Mouse (Mus musculus) neural tube, embryonic 13.5 days (tissue): Measurements from ENCODE around the gene Cphx3. TPM values are rescaled to one million over a fixed set of nuclear protein-coding genes. Genes with fewer than 3 reads are reported as not detected.
A peak's percentile ranks its signal among the peaks of the same experiment; 100 is the strongest.
"Not testable (repeated sequence)": the region's sequence is repeated elsewhere in the genome, so short reads cannot be mapped to it uniquely, and the experiment has no call there.

Source experiments
- ATAC-seq: fragments of 200-750 bp; cut with Nextera tagmentation; 2 replicates; pipeline ENCODE4 v1.8.0; 2017; ENCODE audit warnings: low read depth, mild to moderate bottlenecking, moderate TSS enrichment, moderate library complexity
- H3K27ac ChIP-seq: fragments of 300-500 bp; sonication (generic); replicated peaks from 2 replicates; pipeline ENCODE4 v1.5.1; 2015; ENCODE audit warnings: moderate library complexity, mild to moderate bottlenecking, inconsistent platforms
- H3K27me3 ChIP-seq: fragments of 300-500 bp; sonication (generic); 2 replicates; pipeline ENCODE4 v1.6.1; 2015; ENCODE audit warnings: mild to moderate bottlenecking, inconsistent platforms
- H3K36me3 ChIP-seq: fragments of 300-500 bp; sonication (generic); 2 replicates; pipeline ENCODE4 v1.6.1; 2015; ENCODE audit warnings: mild to moderate bottlenecking, inconsistent platforms
- H3K4me1 ChIP-seq: fragments of 300-500 bp; sonication (generic); replicated peaks from 2 replicates; pipeline ENCODE4 v1.6.1; 2015; ENCODE audit warnings: inconsistent platforms
- H3K4me2 ChIP-seq: fragments of 300-500 bp; sonication (generic); 2 replicates; pipeline ENCODE4 v1.6.1; 2015; ENCODE audit warnings: inconsistent platforms, mild to moderate bottlenecking, moderate library complexity
- H3K4me3 ChIP-seq: fragments of 300-500 bp; sonication (generic); 2 replicates; pipeline ENCODE4 v1.5.1; 2015; ENCODE audit warnings: mild to moderate bottlenecking, inconsistent platforms
- H3K9ac ChIP-seq: fragments of 300-500 bp; sonication (generic); 2 replicates; pipeline ENCODE4 v1.6.1; 2015; ENCODE audit warnings: moderate library complexity, mild to moderate bottlenecking, inconsistent platforms
- H3K9me3 ChIP-seq: fragments of 300-500 bp; sonication (generic); 2 replicates; pipeline ENCODE4 v1.6.1; 2016; ENCODE audit warnings: inconsistent platforms
- WGBS: fragments of 180-500 bp; shearing (Covaris S2); methylation state at CpG from one replicate; pipeline ENCODE4 v1.1.7; 2015; 5-methylcytosine and 5-hydroxymethylcytosine counted together
- polyA plus RNA-seq: library from polyadenylated mRNA; unstranded; fragments of >200 nt; fragmentation: Nextera tagmentation; extraction: Ambion mirVana; gene quantifications from 2 replicates; pipeline ENCODE4 v1.2.1, GENCODE M21; 2015

Gene Cphx3
- polyA plus RNA-seq, 1 experiment from 2014 or later: not detected

DNA sequence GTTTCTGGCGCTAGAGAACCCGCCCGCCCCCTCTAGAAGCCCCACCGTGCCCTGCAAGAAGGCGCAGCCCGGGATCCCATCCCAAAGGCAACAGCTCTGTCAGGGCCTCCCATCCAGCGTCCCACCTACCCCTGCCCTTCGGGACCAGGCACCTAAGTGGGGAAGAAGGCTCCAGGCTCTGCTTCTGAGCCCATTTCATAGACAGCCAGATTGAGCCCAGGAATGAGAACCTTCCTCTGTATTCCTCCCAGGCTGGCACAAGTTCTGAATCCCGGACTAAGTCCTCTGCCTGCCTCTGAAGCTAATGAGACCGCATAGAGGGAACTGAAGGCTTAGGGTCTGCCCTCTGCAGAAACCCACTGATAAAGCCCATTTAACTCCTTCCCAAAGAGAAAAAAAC lies 100.3 kb downstream of the Cphx3 start, which contains the start of gene Plac9b:
TSS of gene Plac9b (minus strand) at position 101 of the 400 bp plus-strand sequence.
- not testable (repeated sequence) for H3K36me3 ChIP-seq, H3K4me2 ChIP-seq, H3K4me1 ChIP-seq, ATAC-seq, H3K27ac ChIP-seq, H3K4me3 ChIP-seq, H3K27me3 ChIP-seq, H3K9me3 ChIP-seq, H3K9ac ChIP-seq
- no CpG with 5 or more reads among the region's 10 CpGs for WGBS

DNA sequence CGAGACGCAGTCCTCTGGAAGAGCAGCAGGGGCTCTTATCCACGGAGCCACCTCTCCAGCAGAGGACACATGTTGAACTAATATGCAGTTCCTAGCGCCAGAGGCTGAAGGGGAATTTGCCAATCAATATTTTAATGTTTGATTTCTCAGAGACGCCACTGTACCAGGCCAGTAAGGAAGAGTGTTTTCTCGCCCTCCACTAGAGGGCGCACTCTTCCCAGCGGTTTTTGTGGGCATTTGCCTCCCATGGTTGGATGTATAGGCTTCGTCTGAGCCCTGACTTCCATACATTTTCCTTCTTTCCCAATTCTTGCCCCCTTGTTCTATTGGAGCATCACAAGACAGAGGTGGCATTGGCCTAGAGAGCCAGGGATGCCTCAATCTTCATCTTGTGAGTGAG lies 104.5 kb downstream of the Cphx3 start:
- H3K9me3 ChIP-seq, H3K4me2 ChIP-seq, H3K9ac ChIP-seq, ATAC-seq, H3K4me3 ChIP-seq, H3K27ac ChIP-seq, H3K4me1 ChIP-seq, H3K27me3 ChIP-seq, H3K36me3 ChIP-seq: not testable (repeated sequence)
- whole genome bisulfite sequencing: no CpG with 5 or more reads among the region's 9 CpGs

DNA sequence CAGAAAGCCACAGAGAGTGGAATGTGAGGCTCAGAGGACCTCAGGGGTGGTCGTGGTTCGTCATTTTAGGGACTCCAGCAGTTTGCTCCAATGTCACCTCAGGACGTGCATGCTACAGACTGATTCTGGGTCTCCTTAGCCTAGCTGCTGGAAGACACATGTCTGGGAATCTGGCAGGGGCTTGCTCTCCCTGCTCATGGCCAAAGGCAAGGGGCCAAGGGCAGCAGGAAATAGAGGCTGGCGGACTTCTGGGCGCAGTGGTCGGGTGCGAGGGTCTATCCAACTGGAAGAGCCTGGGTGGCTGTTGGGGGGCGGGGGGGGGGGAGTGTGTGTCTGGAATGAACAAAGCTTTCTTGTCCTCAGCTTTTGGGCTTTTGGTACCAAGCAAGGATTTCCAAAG lies 106.3 kb downstream of the Cphx3 start:
- not testable (repeated sequence) for H3K27me3 ChIP-seq, H3K4me2 ChIP-seq, H3K4me1 ChIP-seq, H3K9ac ChIP-seq, H3K27ac ChIP-seq, H3K4me3 ChIP-seq, H3K9me3 ChIP-seq, ATAC-seq, H3K36me3 ChIP-seq
- WGBS: no CpG with 5 or more reads among the region's 8 CpGs

DNA sequence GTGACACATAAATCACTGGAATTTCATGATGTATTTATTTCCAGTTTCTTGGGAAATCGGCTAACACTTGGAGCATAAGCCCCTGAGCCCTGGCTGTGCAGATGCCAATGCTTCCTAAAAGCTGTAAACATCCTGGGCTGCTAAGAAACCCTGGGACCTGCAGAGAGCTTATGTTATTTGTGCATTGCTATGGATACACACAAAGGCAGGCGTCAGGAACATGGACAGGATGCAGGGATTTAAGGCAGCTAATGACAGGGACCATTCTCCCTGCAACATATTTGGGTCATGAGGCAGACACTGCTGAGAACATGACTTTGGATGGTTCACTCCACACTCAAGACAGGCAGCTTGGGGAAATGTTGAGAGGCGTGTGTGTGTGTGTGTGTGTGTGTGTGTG lies 115.8 kb downstream of the Cphx3 start:
- H3K9me3 ChIP-seq, H3K4me2 ChIP-seq, H3K4me1 ChIP-seq, H3K9ac ChIP-seq, H3K36me3 ChIP-seq, H3K27ac ChIP-seq, H3K4me3 ChIP-seq, ATAC-seq, H3K27me3 ChIP-seq: not testable (repeated sequence)
- WGBS: no CpG with 5 or more reads among the region's 3 CpGs

DNA sequence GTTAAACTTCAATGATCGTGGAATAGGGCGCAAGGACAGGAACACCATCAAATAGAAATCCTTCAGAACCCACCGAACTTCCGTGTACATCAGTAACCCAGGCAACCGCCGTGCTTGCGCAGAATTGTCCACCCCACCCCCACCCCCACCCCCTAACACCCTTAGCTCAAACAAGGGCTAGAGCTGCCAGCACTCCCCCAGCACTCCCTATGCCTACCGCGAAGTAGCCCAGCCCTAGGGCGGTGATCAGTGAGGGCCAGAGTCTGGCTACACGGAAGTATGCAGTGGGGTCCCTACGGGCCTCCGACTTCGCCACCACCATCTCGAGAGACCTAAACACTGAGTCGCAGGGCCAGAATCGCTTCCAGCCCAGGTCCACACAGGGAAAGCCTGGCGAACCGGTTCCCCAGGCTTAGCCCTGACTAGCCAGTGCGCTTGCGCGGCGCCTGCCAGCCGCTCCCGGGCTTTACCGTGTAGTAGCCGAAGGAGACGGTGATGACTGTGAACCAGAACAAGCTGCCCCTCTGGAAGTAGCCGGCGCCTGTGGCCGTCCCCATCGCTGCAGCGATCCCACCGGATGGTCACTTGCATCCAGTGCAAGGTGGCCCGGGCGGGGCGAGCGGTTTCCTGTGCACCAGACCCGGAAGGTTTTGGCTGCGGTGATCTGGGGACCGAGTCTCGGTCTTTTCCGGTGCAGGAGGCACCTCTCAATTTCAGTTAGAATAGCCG lies 124.3 kb downstream of the Cphx3 start:
- H3K9me3 ChIP-seq, H3K36me3 ChIP-seq, H3K27ac ChIP-seq, H3K4me2 ChIP-seq, H3K4me3 ChIP-seq, H3K27me3 ChIP-seq, H3K9ac ChIP-seq, H3K4me1 ChIP-seq: not testable (repeated sequence)
- peak; percentile 93 for ATAC-seq
- WGBS: no CpG with 5 or more reads among the region's 44 CpGs

DNA sequence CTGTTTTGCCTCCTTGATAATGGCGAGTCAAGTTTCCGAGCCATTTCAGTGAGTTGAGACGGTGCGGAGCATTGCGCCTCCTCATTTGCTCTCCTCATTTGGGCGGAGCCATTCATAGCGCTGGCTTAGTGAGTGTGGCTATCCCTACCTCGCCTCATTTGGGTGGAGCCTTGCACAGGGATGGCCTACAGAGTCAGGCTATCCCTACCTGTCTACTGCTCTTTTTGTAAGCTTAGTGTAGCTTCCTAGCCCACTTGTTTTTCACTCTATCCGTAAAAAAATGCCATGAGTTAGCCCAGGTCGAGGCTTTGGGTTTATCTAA lies 124.8 kb downstream of the Cphx3 start, which contains the start of gene Tmem254b:
TSS of gene Tmem254b (minus strand) at position 116 of the 322 bp plus-strand sequence.
- not testable (repeated sequence) for H3K27me3 ChIP-seq, H3K4me2 ChIP-seq, H3K27ac ChIP-seq, H3K9me3 ChIP-seq, H3K36me3 ChIP-seq, H3K4me1 ChIP-seq, H3K4me3 ChIP-seq, H3K9ac ChIP-seq
- no CpG with 5 or more reads among the region's 10 CpGs for WGBS
- ATAC-seq: peak; percentile 92

DNA sequence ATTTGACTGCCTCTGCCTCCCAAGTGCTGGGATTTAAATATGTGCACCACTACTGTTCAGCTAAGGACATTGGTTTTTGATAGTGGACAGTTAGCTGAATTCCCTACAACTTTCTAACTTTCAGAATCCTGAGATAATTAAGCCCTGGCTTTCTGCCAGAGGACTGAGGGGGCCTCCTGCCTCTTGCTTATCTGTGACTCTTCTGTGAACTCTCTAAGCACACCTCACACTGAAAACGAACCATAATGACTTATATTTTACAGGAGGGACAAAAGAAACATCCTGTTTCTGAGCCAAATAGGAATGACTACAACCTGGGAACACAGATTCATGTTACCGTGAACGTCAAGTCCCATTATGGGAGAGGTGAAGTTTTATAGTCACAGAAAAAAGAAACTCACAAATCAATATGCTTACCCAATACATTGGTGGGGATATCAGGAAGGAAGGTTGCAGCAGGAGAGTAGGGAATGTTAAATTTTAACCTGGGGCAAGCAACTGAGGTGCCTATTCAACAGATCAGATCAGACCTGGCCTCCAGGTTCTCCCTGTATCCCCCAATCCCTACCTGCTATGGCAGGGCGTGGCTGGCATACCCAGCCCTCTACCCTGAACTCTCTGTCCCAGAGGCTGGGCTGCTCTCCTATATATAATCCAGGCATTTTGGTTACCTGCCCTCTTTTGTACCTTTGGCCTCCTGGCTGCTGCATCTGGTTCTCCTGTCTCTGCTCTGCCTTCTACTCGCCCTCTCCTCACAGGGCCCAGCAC lies 134.3 kb downstream of the Cphx3 start:
- H3K9ac ChIP-seq, H3K4me2 ChIP-seq, H3K9me3 ChIP-seq, H3K27me3 ChIP-seq, H3K4me1 ChIP-seq, ATAC-seq, H3K36me3 ChIP-seq, H3K27ac ChIP-seq, H3K4me3 ChIP-seq: not testable (repeated sequence)
- WGBS: no CpG with 5 or more reads among the region's 5 CpGs

DNA sequence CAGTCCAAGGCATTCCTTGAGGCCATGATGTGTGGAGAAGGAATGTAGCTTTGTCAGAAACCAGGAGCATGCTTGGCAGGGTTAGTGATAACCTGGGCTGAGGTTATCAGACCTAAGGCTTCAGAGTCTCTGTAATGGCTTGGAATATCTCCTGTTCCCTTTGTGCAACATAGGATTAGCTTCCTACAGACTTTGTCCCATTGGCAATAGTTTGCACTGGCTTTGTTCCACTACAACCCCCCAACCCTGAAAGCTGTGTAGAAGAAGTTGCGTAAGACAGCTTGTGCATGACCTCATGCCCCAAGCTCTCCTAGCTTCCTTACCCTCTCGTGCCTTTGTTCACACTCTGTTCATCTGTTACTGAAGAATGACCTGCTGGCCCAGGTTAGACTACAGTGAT lies 155.1 kb downstream of the Cphx3 start:
- H3K27me3 ChIP-seq, H3K27ac ChIP-seq, ATAC-seq, H3K4me3 ChIP-seq, H3K4me1 ChIP-seq, H3K4me2 ChIP-seq, H3K9ac ChIP-seq, H3K9me3 ChIP-seq, H3K36me3 ChIP-seq: not testable (repeated sequence)
- WGBS: no CpG with 5 or more reads among the region's 2 CpGs

DNA sequence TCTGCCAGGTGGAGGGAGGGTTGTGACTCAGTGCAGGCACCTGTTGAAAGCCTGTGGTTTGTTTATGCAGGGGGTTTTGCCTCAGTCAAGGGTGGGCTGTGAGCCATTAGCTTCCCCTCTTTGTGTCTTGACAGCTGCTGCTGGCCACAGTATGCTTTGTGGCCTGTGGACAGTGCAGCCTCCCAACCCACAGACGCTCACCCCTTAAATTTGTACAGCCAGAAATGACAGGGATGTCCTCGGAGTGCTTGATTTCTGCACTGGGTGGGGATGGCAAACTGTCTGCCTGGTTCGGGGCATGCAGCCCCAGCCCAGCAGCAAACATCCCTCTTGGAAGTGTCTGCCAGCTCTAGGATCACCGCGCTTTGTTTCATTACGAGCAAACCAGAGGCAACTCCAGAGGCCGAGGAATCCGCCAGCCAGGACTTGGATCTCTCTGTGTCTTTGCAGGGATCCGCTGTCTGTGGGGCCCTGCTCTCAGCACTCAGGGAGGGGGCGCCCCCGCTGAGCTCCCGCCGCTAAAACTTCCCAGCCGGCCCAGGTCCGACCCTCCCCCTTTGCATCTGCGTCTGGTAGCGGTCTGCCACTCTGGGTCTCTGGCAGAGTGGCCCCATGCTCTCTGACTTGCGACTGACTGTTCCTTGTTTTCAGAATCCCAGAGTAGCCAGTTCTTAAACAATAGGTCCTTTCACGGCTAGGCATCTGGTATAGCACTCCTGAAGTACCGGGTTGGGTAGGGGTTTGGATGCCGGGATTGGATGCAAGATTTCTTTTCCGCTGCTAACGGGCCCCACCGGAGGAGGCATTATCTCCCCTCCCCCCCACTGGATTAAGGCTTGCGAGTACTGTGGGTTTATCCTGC lies 175.9 kb downstream of the Cphx3 start, which contains the start of gene Duxbl3:
TSS of gene Duxbl3 (plus strand) at position 207 of the 862 bp plus-strand sequence.
- no CpG with 5 or more reads among the region's 25 CpGs for WGBS
- H3K27me3 ChIP-seq, H3K4me3 ChIP-seq, H3K36me3 ChIP-seq, H3K27ac ChIP-seq, H3K4me2 ChIP-seq, H3K9ac ChIP-seq, H3K9me3 ChIP-seq, H3K4me1 ChIP-seq: not testable (repeated sequence)
- peak; percentile 96 for ATAC-seq

DNA sequence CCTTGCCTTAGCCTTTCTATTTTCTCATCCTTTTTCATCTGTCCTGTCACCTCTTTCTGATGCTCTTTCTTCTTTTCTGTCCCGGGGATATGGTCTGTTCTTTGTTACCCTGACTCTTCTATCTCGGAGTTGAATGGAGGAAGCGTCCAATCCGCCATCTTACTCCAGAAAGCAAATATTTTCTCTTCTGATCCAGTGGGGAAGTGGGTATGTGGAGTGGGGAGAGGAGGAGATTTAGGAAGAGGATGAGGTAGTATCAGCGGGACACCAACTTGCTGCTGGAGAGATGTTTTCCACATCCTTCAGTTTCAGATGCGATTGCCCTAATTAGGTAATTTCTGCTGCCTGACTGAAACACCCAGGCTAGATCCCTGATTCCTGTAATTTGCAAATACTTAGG lies 176.6 kb downstream of the Cphx3 start:
- not testable (repeated sequence) for H3K4me1 ChIP-seq, H3K27me3 ChIP-seq, ATAC-seq, H3K4me2 ChIP-seq, H3K4me3 ChIP-seq, H3K9me3 ChIP-seq, H3K9ac ChIP-seq, H3K36me3 ChIP-seq, H3K27ac ChIP-seq
- WGBS: no CpG with 5 or more reads among the region's 6 CpGs
